In the genomic region with DNA sequence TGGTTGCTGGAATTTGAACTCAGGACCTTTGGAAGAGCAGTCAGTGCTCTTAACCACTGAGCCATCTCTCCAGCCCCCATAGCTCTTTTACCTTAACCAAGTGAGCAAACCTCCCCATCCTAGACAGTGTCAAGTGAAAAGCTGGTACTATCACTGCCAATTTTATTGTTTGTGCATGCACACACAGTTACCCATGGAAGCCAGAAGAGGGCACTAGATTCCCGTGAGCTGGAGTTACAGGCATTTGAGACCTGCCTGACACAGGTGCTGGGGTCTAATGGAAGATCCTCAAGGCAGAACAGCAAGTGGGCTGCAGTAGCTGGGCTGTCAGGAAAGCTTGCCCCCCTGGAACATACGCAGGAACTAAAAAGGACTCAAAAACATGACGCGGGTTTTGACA, we compare ENCODE assay signal across 11 mouse cellular contexts. TPM values are rescaled to one million over a fixed set of nuclear protein-coding genes. Genes with fewer than 3 reads are reported as not detected.
A peak's percentile ranks its signal among the peaks of the same experiment; 100 is the strongest.
DNase-seq lines count a peak whose midpoint lies in the region; ATAC-seq and TF ChIP-seq lines count a peak whose summit lies in the region.
"Had no signal": no experiment of that assay in that cellular context is flagged by ENCODE, and none has a peak within 500 bp of the region (broad histone marks: within the 10 kb centered on the region; RNA-seq: fewer than 3 reads in every experiment).

No protein-coding gene starts in this region.

- DNase-seq in forebrain, embryonic 14.5 days (ENCODE audit: low spot score): peak; percentile 37
- no peak for DNase-seq in layer of hippocampus, adult 2 months (ENCODE audit: low spot score in 2 of 2)
- no peak for DNase-seq in layer of hippocampus, postnatal 36 days
- DNase-seq in 3T3-L1 (ENCODE audit: low read depth, low spot score) (peak; percentile 41), ZHBTc4 (ENCODE audit: low read depth, low spot score) (peak; percentile 77)
- no peak for DNase-seq in natural killer cell, adult 2 months (ENCODE audit: low spot score in 2 of 2)

- TF ChIP-seq CTCF in layer of hippocampus, adult 2 months (conservative IDR thresholded peaks at IDR 0.05): peak; percentile 70

- H3K4me3 ChIP-seq in forebrain, embryonic 14.5 days (ENCODE audit: low read depth, low read length): no peak overlapping the region
- no peak overlapping the region for H3K4me3 ChIP-seq in forebrain, embryonic 12.5 days (replicated peaks)
- H3K4me3 ChIP-seq in layer of hippocampus, adult 2 months: no peak overlapping the region
- H3K4me3 ChIP-seq: forebrain, embryonic 10.5 days had no signal

- no peak overlapping the region for H3K27ac ChIP-seq in forebrain, embryonic 14.5 days (ENCODE audit: low read depth, low read length)
- no peak overlapping the region for H3K27ac ChIP-seq in forebrain, embryonic 12.5 days
- H3K27ac ChIP-seq in layer of hippocampus, adult 2 months: no peak overlapping the region
- H3K27ac ChIP-seq: forebrain, embryonic 10.5 days had no signal

- no peaks in the 10 kb centered on the region for H3K36me3 ChIP-seq in forebrain, embryonic 14.5 days (ENCODE audit: control insufficient read depth, insufficient read depth, low read length)
- H3K36me3 ChIP-seq in forebrain, embryonic 12.5 days (replicated peaks): no peaks in the 10 kb centered on the region
- H3K36me3 ChIP-seq: forebrain, embryonic 10.5 days had no signal

- no peak overlapping the region for H3K4me2 ChIP-seq in forebrain, embryonic 14.5 days (ENCODE audit: low read length)
- no peak overlapping the region for H3K4me2 ChIP-seq in forebrain, embryonic 12.5 days

- H3K9me3 ChIP-seq in forebrain, embryonic 14.5 days (replicated peaks; ENCODE audit: control insufficient read depth, low read length): no peaks in the 10 kb centered on the region
- H3K9me3 ChIP-seq in forebrain, embryonic 12.5 days: no peaks in the 10 kb centered on the region
- H3K9me3 ChIP-seq: forebrain, embryonic 10.5 days had no signal

- H3K9ac ChIP-seq in forebrain, embryonic 14.5 days (ENCODE audit: low read length): no peak overlapping the region
- H3K9ac ChIP-seq in forebrain, embryonic 12.5 days: no peak overlapping the region

- WGBS in forebrain, embryonic 14.5 days: 34% methylated on average over 4 of the region's 4 CpGs
- 32% methylated on average over 4 of the region's 4 CpGs for WGBS in forebrain, embryonic 12.5 days

- no peaks in the 10 kb centered on the region for H3K4me1 ChIP-seq in forebrain, embryonic 14.5 days (ENCODE audit: control insufficient read depth, insufficient read depth, low read length)
- H3K4me1 ChIP-seq in forebrain, embryonic 12.5 days: no peaks in the 10 kb centered on the region
- H3K4me1 ChIP-seq: forebrain, embryonic 10.5 days had no signal

- H3K27me3 ChIP-seq in forebrain, embryonic 14.5 days (replicated peaks; ENCODE audit: control insufficient read depth, insufficient read depth, low read length): no peaks in the 10 kb centered on the region
- H3K27me3 ChIP-seq in forebrain, embryonic 12.5 days: peaks cover 11% of the 10 kb centered on the region

- no peak for ATAC-seq in forebrain, embryonic 14.5 days
- no peak for ATAC-seq in forebrain, embryonic 12.5 days (ENCODE audit: low FRiP score)
- no peak for ATAC-seq in erythroblast, adult 5-6 weeks (replicated peaks; ENCODE audit: low FRiP score, poor library complexity, severe bottlenecking)
- ATAC-seq: inflammation-experienced regulatory T-cells, adult 6 months had no signal

RNA-seq across cellular contexts. Expression of a gene that starts 13.6 kb away (rescaled TPM):
- 0.04 TPM in 1 of 2 replicates, not detected in the other for polyA plus RNA-seq in forebrain, embryonic 14.5 days (2014; fragmentation: Nextera tagmentation; extraction: Ambion mirVana)
- polyA plus RNA-seq in forebrain, embryonic 12.5 days (2016; fragmentation: Nextera tagmentation; extraction: Ambion mirVana): 0.04 and 0.06 TPM in 2 replicates
- total RNA-seq in layer of hippocampus, adult 2 months (2021): not detected
- total RNA-seq in layer of hippocampus, postnatal 36 days (2021): not detected
- not detected in 2 replicates for total RNA-seq in erythroblast, adult 5-6 weeks (2015; ENCODE audit: low replicate concordance)
- not detected in 2 replicates for total RNA-seq in erythroblast, adult 5-6 weeks (2017; ENCODE audit: low replicate concordance)
- total RNA-seq: left cerebral cortex, postnatal 25 days had no signal
- polyA plus RNA-seq: inflammation-experienced regulatory T-cells, adult 6 months had no signal

Comparison
In these comparisons a context has a peak if more than half of its experiments do, and no peak if none do; other contexts are left out.
1. DNase-seq: peak in forebrain, embryonic 14.5 days (single experiment), 3T3-L1 (single experiment) and ZHBTc4 (single experiment); none in layer of hippocampus, adult 2 months (0 of 2), layer of hippocampus, postnatal 36 days (0 of 2) and natural killer cell, adult 2 months (0 of 2).